Mouse (Mus musculus) heart, embryonic 11.5 days (tissue): ENCODE data around the gene Slc25a41. TPM values are rescaled to one million over a fixed set of nuclear protein-coding genes. Genes with fewer than 3 reads are reported as not detected.

ENCODE experiments used
- ATAC-seq: fragments of 200-750 bp; cut with Nextera tagmentation; replicated peaks from 2 replicates; pipeline ENCODE4 v1.8.0; 2017; ENCODE audit warnings: moderate library complexity; ENCODE audit not compliant: insufficient number of reproducible peaks, low FRiP score, low TSS enrichment
- H3K27ac ChIP-seq: fragments of 300-500 bp; sonication (generic); 2 replicates; pipeline ENCODE4 v1.5.1; 2014; ENCODE audit warnings: mild to moderate bottlenecking, low read depth, low read length
- H3K27me3 ChIP-seq: fragments of 300-500 bp; sonication (generic); 2 replicates; pipeline ENCODE4 v1.6.1; 2014; ENCODE audit warnings: mild to moderate bottlenecking, low read length, mixed read lengths; ENCODE audit not compliant: control insufficient read depth, insufficient read depth
- H3K36me3 ChIP-seq: fragments of 300-500 bp; sonication (generic); 2 replicates; pipeline ENCODE4 v1.6.1; 2014; ENCODE audit warnings: mild to moderate bottlenecking, low read length, moderate library complexity, mixed read lengths; ENCODE audit not compliant: control insufficient read depth, insufficient read depth
- H3K4me1 ChIP-seq: fragments of 300-500 bp; sonication (generic); 2 replicates; pipeline ENCODE4 v1.6.1; 2014; ENCODE audit warnings: low read length; ENCODE audit not compliant: control insufficient read depth, insufficient read depth
- H3K4me2 ChIP-seq: fragments of 300-500 bp; sonication (generic); 2 replicates; pipeline ENCODE4 v1.6.1; 2014; ENCODE audit warnings: mild to moderate bottlenecking, moderate library complexity
- H3K4me3 ChIP-seq: fragments of 300-500 bp; sonication (generic); 2 replicates; pipeline ENCODE4 v1.5.1; 2014; ENCODE audit warnings: low read depth, low read length
- H3K9ac ChIP-seq: fragments of 300-500 bp; sonication (generic); 2 replicates; pipeline ENCODE4 v1.6.1; 2014; ENCODE audit warnings: mild to moderate bottlenecking, low read depth, low read length, moderate library complexity
- H3K9me3 ChIP-seq: fragments of 300-500 bp; sonication (generic); replicated peaks from 2 replicates; pipeline ENCODE4 v1.6.1; 2016; ENCODE audit warnings: low read length; ENCODE audit not compliant: control insufficient read depth
- WGBS: fragments of 180-500 bp; shearing (Covaris S2); extraction: QIAGEN DNeasy Blood & Tissue Kit; methylation state at CpG from one replicate; pipeline ENCODE4 v1.1.7; 2014; ENCODE audit not compliant: insufficient replicate concordance; 5-methylcytosine and 5-hydroxymethylcytosine counted together
- polyA plus RNA-seq: library from polyadenylated mRNA; unstranded; fragments of >200 nt; fragmentation: Nextera tagmentation; extraction: Ambion mirVana; gene quantifications from 2 replicates; pipeline ENCODE4 v1.2.1, GENCODE M21; 2014

Slc25a41 gene
- polyA plus RNA-seq, 1 experiment from 2014 or later, result not detected

DNA sequence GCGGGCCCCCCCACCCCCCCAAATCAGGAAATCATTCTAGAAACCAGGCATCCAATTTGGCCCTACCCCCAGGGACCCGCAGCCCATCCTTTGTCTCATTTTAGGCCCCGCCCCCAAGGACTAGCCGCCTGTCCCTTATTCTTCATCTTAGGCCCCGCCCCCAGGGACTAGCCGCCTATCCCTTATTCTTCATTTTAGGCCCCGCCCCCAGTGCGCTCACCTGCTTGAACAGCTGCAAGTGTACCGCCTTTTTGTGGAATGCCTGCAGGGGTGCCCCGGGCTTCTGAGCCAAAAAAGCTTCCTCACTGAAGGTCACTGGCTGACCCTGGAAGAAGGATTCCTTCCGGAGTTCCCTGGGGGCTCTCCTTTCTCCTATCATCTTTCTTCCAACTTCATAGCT lies 29.2 kb upstream of the Slc25a41 start:
- Histone ChIP-seq H3K9me3 (no peaks in the 10 kb centered on the region), H3K9ac (no peak overlapping the region), H3K27ac (no peak overlapping the region), H3K4me1 (no peaks in the 10 kb centered on the region), H3K36me3 (no peaks in the 10 kb centered on the region), H3K4me3 (no peak overlapping the region), H3K4me2 (no peak overlapping the region; the same call in 1 of the 2 replicates), H3K27me3 (peaks cover 35% of the 10 kb centered on the region)
- no peak for ATAC-seq
- 6% methylated on average over 11 of the region's 11 CpGs for WGBS

- Histone ChIP-seq H3K4me3 (no peak overlapping the region), H3K27me3 (peaks cover 36% of the 10 kb centered on the region)
- WGBS, result 11% methylated on average over 9 of the region's 9 CpGs
Observed at GRCm38 (mm10) chr17:57070272-57070671, 28.8 kb upstream of the Slc25a41 start.

GRCm38 (mm10) chr17:57066908-57067307 lies 25.5 kb upstream of the Slc25a41 start:
- Histone ChIP-seq H3K36me3 (no peaks in the 10 kb centered on the region), H3K9ac (no peak overlapping the region), H3K9me3 (no peaks in the 10 kb centered on the region), H3K4me3 (no peak overlapping the region), H3K4me2 (no peak overlapping the region), H3K4me1 (peaks cover 7% of the 10 kb centered on the region; the same call in 1 of the 2 replicates), H3K27me3 (peaks cover 63% of the 10 kb centered on the region), H3K27ac (no peak overlapping the region)
- 29% methylated on average over 5 of the region's 5 CpGs for WGBS
- ATAC-seq, result no peak

More at GRCm38 (mm10) chr17:57070272-57070671, 28.8 kb upstream of the Slc25a41 start:
- H3K4me2 ChIP-seq, result no peak overlapping the region
- H3K36me3 ChIP-seq, result no peaks in the 10 kb centered on the region
- no peaks in the 10 kb centered on the region for H3K9me3 ChIP-seq
- H3K4me1 ChIP-seq, result no peaks in the 10 kb centered on the region
- H3K9ac ChIP-seq, result no peak overlapping the region
- ATAC-seq, result no peak
- no peak overlapping the region for H3K27ac ChIP-seq

DNA sequence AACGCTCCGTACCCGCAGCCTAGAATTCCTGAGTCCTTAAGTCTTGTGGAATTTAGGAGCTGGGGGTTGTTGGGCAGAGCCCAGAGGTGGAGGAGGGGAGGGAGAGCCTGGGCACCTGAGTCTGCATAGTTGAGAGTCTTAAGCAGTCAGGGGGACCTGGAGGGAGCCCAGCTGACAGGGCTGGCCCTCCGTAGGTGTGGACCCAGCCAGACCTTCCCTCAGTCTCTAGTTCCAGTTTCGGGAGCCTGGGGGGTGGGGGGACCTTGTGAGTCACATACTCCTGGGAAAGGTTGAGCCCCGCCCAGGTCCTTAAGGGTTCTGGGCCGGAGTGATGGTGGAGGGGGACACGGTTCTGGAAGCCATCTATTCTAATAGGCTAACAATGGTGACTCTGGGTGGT lies 21.6 kb upstream of the Slc25a41 start:
- Histone ChIP-seq H3K27me3 (peaks cover 60% of the 10 kb centered on the region), H3K27ac (no peak overlapping the region), H3K9ac (no peak overlapping the region), H3K9me3 (no peaks in the 10 kb centered on the region), H3K4me2 (no peak overlapping the region), H3K4me3 (no peak overlapping the region), H3K36me3 (no peaks in the 10 kb centered on the region), H3K4me1 (peaks cover 15% of the 10 kb centered on the region)
- no peak for ATAC-seq
- WGBS, result 17% methylated on average over 8 of the region's 8 CpGs

DNA sequence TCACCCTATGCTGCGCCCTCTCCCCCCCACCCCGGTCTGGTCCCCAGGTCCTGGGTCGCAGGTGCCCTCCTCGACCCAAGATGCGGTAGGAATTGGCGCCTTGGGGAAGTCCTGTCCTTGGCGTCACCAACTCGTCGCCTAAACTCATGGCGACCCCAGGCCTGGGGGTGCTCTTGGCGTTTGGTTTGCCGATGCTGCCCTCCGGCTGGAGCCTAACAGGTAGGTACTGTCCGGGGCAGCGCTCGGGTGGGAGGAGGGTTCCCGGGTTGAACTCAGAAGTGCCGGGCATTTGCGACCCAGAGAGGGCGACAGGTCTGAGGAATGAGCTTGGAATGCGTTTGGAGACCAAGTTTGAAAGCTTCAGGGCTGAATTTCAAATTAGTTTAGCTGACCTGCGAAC lies 21.1 kb upstream of the Slc25a41 start:
- no peak overlapping the region for H3K9ac ChIP-seq
- peaks cover 17% of the 10 kb centered on the region for H3K4me1 ChIP-seq
- no peak overlapping the region for H3K27ac ChIP-seq
- no peak for ATAC-seq
- no peaks in the 10 kb centered on the region for H3K9me3 ChIP-seq
- H3K36me3 ChIP-seq, result no peaks in the 10 kb centered on the region
- peaks cover 60% of the 10 kb centered on the region for H3K27me3 ChIP-seq
- H3K4me2 ChIP-seq, result peak overlapping the region; percentile 57
- WGBS, result 1% methylated on average over 22 of the region's 22 CpGs
- H3K4me3 ChIP-seq, result peak overlapping the region; percentile 31

GRCm38 (mm10) chr17:57062011-57062521 lies 20.6 kb upstream of the Slc25a41 start:
- no peak overlapping the region for H3K27ac ChIP-seq
- peak overlapping the region; percentile 57 for H3K4me2 ChIP-seq
- 2% methylated on average over 39 of the region's 39 CpGs for WGBS
- peaks cover 17% of the 10 kb centered on the region for H3K4me1 ChIP-seq
- peak overlapping the region; percentile 31 for H3K4me3 ChIP-seq
- H3K9ac ChIP-seq, result no peak overlapping the region
- H3K36me3 ChIP-seq, result no peaks in the 10 kb centered on the region
- H3K27me3 ChIP-seq, result peaks cover 55% of the 10 kb centered on the region
- no peaks in the 10 kb centered on the region for H3K9me3 ChIP-seq
- ATAC-seq, result no peak

DNA sequence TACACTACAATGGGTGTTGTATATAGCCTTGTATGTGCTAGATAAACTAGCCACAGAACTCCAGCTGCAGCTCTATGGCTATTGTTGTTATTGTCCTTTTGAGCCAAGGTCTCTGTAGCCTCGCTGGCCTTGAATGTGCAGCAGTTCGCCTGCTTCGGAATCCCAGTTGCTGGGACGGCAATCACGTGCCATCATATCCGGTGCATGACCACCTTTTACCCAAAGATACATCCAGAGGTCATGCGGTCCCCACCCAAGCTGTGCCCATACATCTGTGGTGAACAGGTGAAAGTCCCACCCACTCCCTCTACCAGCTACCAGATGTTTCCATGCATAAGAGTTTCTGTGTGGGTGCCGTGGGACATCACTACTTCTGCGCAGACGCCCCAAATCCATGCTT lies 19.6 kb upstream of the Slc25a41 start:
- peaks cover 46% of the 10 kb centered on the region for H3K27me3 ChIP-seq
- 42% methylated on average over 10 of the region's 10 CpGs for WGBS
- H3K9ac ChIP-seq, result no peak overlapping the region
- peaks cover 17% of the 10 kb centered on the region for H3K4me1 ChIP-seq
- H3K4me3 ChIP-seq, result peak overlapping the region; percentile 81; the same call in 1 of the 2 replicates
- ATAC-seq, result no peak
- H3K27ac ChIP-seq, result no peak overlapping the region
- no peaks in the 10 kb centered on the region for H3K9me3 ChIP-seq
- H3K4me2 ChIP-seq, result peak overlapping the region; percentile 91
- no peaks in the 10 kb centered on the region for H3K36me3 ChIP-seq

DNA sequence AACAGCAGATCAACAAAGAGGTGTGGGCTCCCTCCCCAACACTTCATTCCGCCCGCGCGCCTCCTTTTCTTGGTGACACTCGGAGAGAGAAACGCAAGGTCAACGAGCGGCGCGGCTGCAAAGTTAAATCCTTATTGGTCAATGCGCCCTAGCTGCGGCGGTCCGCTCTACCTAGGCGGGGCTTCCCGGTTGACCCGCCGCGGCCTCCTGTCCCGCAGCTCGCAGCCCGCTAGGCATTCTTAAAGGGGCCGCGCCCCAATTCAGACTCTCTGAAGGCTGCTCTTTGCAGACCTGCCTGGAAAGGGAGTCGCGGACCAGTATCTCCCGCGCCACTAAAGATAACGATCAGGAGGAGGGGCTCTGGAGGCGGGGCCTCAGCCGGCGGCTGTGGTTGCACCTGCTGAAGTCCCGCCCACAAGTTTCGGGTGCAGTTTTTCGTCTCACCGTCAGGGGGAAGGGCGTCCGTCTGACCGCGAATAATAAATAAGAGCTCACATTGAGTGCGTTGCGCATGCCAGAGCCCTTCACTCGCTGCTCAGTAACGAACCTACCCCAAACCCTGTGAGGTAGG lies 18.9 kb upstream of the Slc25a41 start:
- Histone ChIP-seq H3K27me3 (peaks cover 44% of the 10 kb centered on the region), H3K4me1 (peaks cover 17% of the 10 kb centered on the region), H3K36me3 (no peaks in the 10 kb centered on the region), H3K4me2 (peak overlapping the region; percentile 91), H3K27ac (peak overlapping the region; percentile 50; the same call in 1 of the 2 replicates), H3K9ac (peak overlapping the region; percentile 86), H3K4me3 (peak overlapping the region; percentile 81), H3K9me3 (no peaks in the 10 kb centered on the region)
- ATAC-seq, result peak; percentile 81
- WGBS, result under 1% methylated on average over 44 of the region's 44 CpGs

DNA sequence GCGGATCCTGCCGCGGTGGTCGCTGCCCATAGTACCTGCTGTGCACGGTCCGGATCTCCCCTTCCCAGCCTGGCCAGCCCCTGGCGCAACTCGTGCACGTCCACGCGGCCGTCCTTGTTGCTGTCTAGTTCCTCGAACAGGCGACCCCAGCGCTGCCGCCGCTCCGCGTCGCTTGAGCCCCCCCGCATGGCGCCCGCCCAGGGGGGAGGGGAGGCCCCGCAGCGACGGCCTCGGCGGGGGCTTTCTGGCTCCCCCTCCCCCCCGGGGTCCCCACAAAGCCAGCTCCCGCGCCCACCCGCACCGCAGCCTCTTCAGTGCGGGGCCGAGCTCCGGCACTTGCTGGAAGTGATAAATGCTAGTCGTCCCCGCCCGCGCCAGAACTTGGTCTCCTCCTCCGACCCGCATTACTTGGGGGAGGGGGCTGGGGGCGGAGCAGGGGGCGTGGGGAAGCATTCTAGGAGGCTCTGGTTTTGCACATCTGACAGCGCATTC lies 18.1 kb upstream of the Slc25a41 start, which contains the start of gene Slc25a23:
Slc25a23 (minus strand) TSS at position 378 of the 492 bp plus-strand sequence.
- H3K4me1 ChIP-seq, result peaks cover 17% of the 10 kb centered on the region
- peak within 1 kb of the TSS; percentile 50; the same call in 1 of the 2 replicates for H3K27ac ChIP-seq
- peak within 1 kb of the TSS; percentile 86 for H3K9ac ChIP-seq
- peak within 1 kb of the TSS; percentile 91 for H3K4me2 ChIP-seq
- no peaks in the 10 kb centered on the region for H3K36me3 ChIP-seq
- 1% methylated on average over 35 of the region's 45 CpGs for WGBS
- ATAC-seq, result peak; percentile 62
- peak within 1 kb of the TSS; percentile 81 for H3K4me3 ChIP-seq
- no peaks in the 10 kb centered on the region for H3K9me3 ChIP-seq
- peaks cover 37% of the 10 kb centered on the region for H3K27me3 ChIP-seq
